Mouse (Mus musculus): ENCODE results near the gene Zbtb21. TPM values are rescaled to one million over a fixed set of nuclear protein-coding genes. Genes with fewer than 3 reads are reported as not detected.

Zbtb21 gene
- polyA plus RNA-seq, 1 experiment from 2014 or later = 12.4 TPM

GRCm38 (mm10) chr16:97935815-97936214 is 26.6 kb downstream of the Zbtb21 start:
- Histone ChIP-seq H3K36me3 (no peaks in the 10 kb centered on the region), H3K4me3 (replicated peaks) (no peak overlapping the region), H3K4me1 (replicated peaks) (no peaks in the 10 kb centered on the region), H3K4me2 (replicated peaks) (no peak overlapping the region), H3K27me3 (replicated peaks) (no peaks in the 10 kb centered on the region), H3K9ac (no peak overlapping the region), H3K27ac (no peak overlapping the region), H3K9me3 (no peaks in the 10 kb centered on the region)
- 90% methylated on average over 3 of the region's 3 CpGs for WGBS
- no peak for ATAC-seq

GRCm38 (mm10) chr16:97930231-97930630 is 32.2 kb downstream of the Zbtb21 start:
- Histone ChIP-seq H3K9ac (no peak overlapping the region), H3K9me3 (no peaks in the 10 kb centered on the region), H3K4me3 (replicated peaks) (no peak overlapping the region), H3K36me3 (no peaks in the 10 kb centered on the region), H3K27me3 (replicated peaks) (no peaks in the 10 kb centered on the region), H3K4me1 (replicated peaks) (no peaks in the 10 kb centered on the region), H3K4me2 (replicated peaks) (no peak overlapping the region), H3K27ac (no peak overlapping the region)
- ATAC-seq = no peak

GRCm38 (mm10) chr16:97929520-97929919 is 32.9 kb downstream of the Zbtb21 start:
- Histone ChIP-seq H3K27ac (no peak overlapping the region), H3K4me1 (replicated peaks) (no peaks in the 10 kb centered on the region), H3K9ac (no peak overlapping the region), H3K4me2 (replicated peaks) (no peak overlapping the region), H3K9me3 (no peaks in the 10 kb centered on the region), H3K4me3 (replicated peaks) (no peak overlapping the region), H3K36me3 (no peaks in the 10 kb centered on the region), H3K27me3 (replicated peaks) (no peaks in the 10 kb centered on the region)
- 53% methylated on average over 1 of the region's 1 CpGs for WGBS
- ATAC-seq = no peak

- Histone ChIP-seq H3K9me3 (no peaks in the 10 kb centered on the region), H3K27ac (no peak overlapping the region), H3K9ac (no peak overlapping the region), H3K27me3 (replicated peaks) (no peaks in the 10 kb centered on the region), H3K4me1 (replicated peaks) (no peaks in the 10 kb centered on the region; the same call in 1 of the 2 replicates), H3K4me2 (replicated peaks) (no peak overlapping the region), H3K36me3 (no peaks in the 10 kb centered on the region), H3K4me3 (replicated peaks) (no peak overlapping the region)
- 87% methylated on average over 3 of the region's 3 CpGs for WGBS
- ATAC-seq = no peak
These were observed 35.0 kb downstream of the Zbtb21 start for GRCm38 (mm10) chr16:97927331-97927938.

GRCm38 (mm10) chr16:97926381-97926780 is 36.0 kb downstream of the Zbtb21 start:
- Histone ChIP-seq H3K27ac (no peak overlapping the region), H3K9me3 (no peaks in the 10 kb centered on the region), H3K27me3 (replicated peaks) (no peaks in the 10 kb centered on the region), H3K4me1 (replicated peaks) (peaks cover 2% of the 10 kb centered on the region), H3K36me3 (no peaks in the 10 kb centered on the region), H3K4me2 (replicated peaks) (no peak overlapping the region), H3K9ac (no peak overlapping the region), H3K4me3 (replicated peaks) (no peak overlapping the region)
- ATAC-seq = no peak
- 84% methylated on average over 9 of the region's 9 CpGs for WGBS

GRCm38 (mm10) chr16:97925760-97926159 is 36.7 kb downstream of the Zbtb21 start:
- Histone ChIP-seq H3K9ac (no peak overlapping the region), H3K4me3 (replicated peaks) (no peak overlapping the region), H3K4me1 (replicated peaks) (peaks cover 7% of the 10 kb centered on the region), H3K4me2 (replicated peaks) (no peak overlapping the region), H3K27ac (no peak overlapping the region), H3K9me3 (no peaks in the 10 kb centered on the region), H3K27me3 (replicated peaks) (no peaks in the 10 kb centered on the region), H3K36me3 (no peaks in the 10 kb centered on the region)
- 64% methylated on average over 2 of the region's 2 CpGs for WGBS
- ATAC-seq = no peak

GRCm38 (mm10) chr16:97923700-97924099 is 38.7 kb downstream of the Zbtb21 start:
- H3K36me3 ChIP-seq = no peaks in the 10 kb centered on the region
- H3K4me3 ChIP-seq (replicated peaks) = no peak overlapping the region
- no peak overlapping the region for H3K27ac ChIP-seq
- peaks cover 7% of the 10 kb centered on the region for H3K4me1 ChIP-seq (replicated peaks)
- H3K4me2 ChIP-seq (replicated peaks) = no peak overlapping the region
- no peaks in the 10 kb centered on the region for H3K27me3 ChIP-seq (replicated peaks)
- H3K9ac ChIP-seq = no peak overlapping the region
- ATAC-seq = no peak
- WGBS = 48% methylated on average over 1 of the region's 1 CpGs
- H3K9me3 ChIP-seq = no peaks in the 10 kb centered on the region

GRCm38 (mm10) chr16:97922779-97923126 is 39.7 kb downstream of the Zbtb21 start:
- H3K27ac ChIP-seq = peak overlapping the region; percentile 87; the same call in 1 of the 2 replicates
- H3K4me3 ChIP-seq (replicated peaks) = peak overlapping the region; percentile 92
- H3K9me3 ChIP-seq = no peaks in the 10 kb centered on the region
- peak overlapping the region; percentile 92 for H3K9ac ChIP-seq
- peak overlapping the region; percentile 92 for H3K4me2 ChIP-seq (replicated peaks)
- H3K36me3 ChIP-seq = no peaks in the 10 kb centered on the region
- peaks cover 7% of the 10 kb centered on the region for H3K4me1 ChIP-seq (replicated peaks)
- under 1% methylated on average over 9 of the region's 9 CpGs for WGBS
- H3K27me3 ChIP-seq (replicated peaks) = no peaks in the 10 kb centered on the region
- ATAC-seq = peak; percentile 61

- under 1% methylated on average over 75 of the region's 75 CpGs for WGBS
- peak overlapping the region; percentile 87 for H3K27ac ChIP-seq
These were observed 40.3 kb downstream of the Zbtb21 start for GRCm38 (mm10) chr16:97921961-97922778.

GRCm38 (mm10) chr16:97920621-97921020 is 41.8 kb downstream of the Zbtb21 start:
- WGBS = 89% methylated on average over 1 of the region's 1 CpGs
- no peak for ATAC-seq
- no peaks in the 10 kb centered on the region for H3K9me3 ChIP-seq
- no peak overlapping the region for H3K27ac ChIP-seq
- no peaks in the 10 kb centered on the region for H3K27me3 ChIP-seq (replicated peaks)
- H3K9ac ChIP-seq = no peak overlapping the region
- H3K36me3 ChIP-seq = no peaks in the 10 kb centered on the region
- H3K4me1 ChIP-seq (replicated peaks) = peaks cover 7% of the 10 kb centered on the region
- no peak overlapping the region for H3K4me2 ChIP-seq (replicated peaks)
- H3K4me3 ChIP-seq (replicated peaks) = no peak overlapping the region

More at GRCm38 (mm10) chr16:97921961-97922778, 40.3 kb downstream of the Zbtb21 start:
- H3K9ac ChIP-seq = peak overlapping the region; percentile 92
- peak overlapping the region; percentile 92 for H3K4me3 ChIP-seq (replicated peaks)
- no peaks in the 10 kb centered on the region for H3K9me3 ChIP-seq
- H3K36me3 ChIP-seq = no peaks in the 10 kb centered on the region
- peak; percentile 98 for ATAC-seq
- peaks cover 7% of the 10 kb centered on the region for H3K4me1 ChIP-seq (replicated peaks)
- H3K4me2 ChIP-seq (replicated peaks) = peak overlapping the region; percentile 92
- H3K27me3 ChIP-seq (replicated peaks) = no peaks in the 10 kb centered on the region

- no peak for ATAC-seq
- Histone ChIP-seq H3K9me3 (no peaks in the 10 kb centered on the region), H3K4me2 (replicated peaks) (no peak overlapping the region), H3K9ac (no peak overlapping the region), H3K4me1 (replicated peaks) (peaks cover 7% of the 10 kb centered on the region), H3K27ac (no peak overlapping the region), H3K27me3 (replicated peaks) (no peaks in the 10 kb centered on the region), H3K36me3 (no peaks in the 10 kb centered on the region), H3K4me3 (replicated peaks) (no peak overlapping the region)
- whole genome bisulfite sequencing = 43% methylated on average over 2 of the region's 2 CpGs
These were observed 42.6 kb downstream of the Zbtb21 start for GRCm38 (mm10) chr16:97919793-97920192.

- H3K36me3 ChIP-seq = no peaks in the 10 kb centered on the region
- H3K9ac ChIP-seq = no peak overlapping the region
- H3K27me3 ChIP-seq (replicated peaks) = no peaks in the 10 kb centered on the region
- H3K4me3 ChIP-seq (replicated peaks) = no peak overlapping the region
- H3K4me2 ChIP-seq (replicated peaks) = no peak overlapping the region
- peak overlapping the region; percentile 6; the same call in 1 of the 2 replicates for H3K27ac ChIP-seq
- no peaks in the 10 kb centered on the region for H3K9me3 ChIP-seq
- H3K4me1 ChIP-seq (replicated peaks) = no peaks in the 10 kb centered on the region
- peak; percentile 75; the same call in 1 of the 2 replicates for ATAC-seq
These were observed 49.5 kb downstream of the Zbtb21 start for GRCm38 (mm10) chr16:97912873-97913272.

GRCm38 (mm10) chr16:97909356-97909755 is 53.1 kb downstream of the Zbtb21 start:
- Histone ChIP-seq H3K27ac (no peak overlapping the region), H3K9ac (no peak overlapping the region), H3K36me3 (no peaks in the 10 kb centered on the region), H3K4me3 (replicated peaks) (no peak overlapping the region), H3K4me2 (replicated peaks) (no peak overlapping the region), H3K9me3 (no peaks in the 10 kb centered on the region), H3K27me3 (replicated peaks) (no peaks in the 10 kb centered on the region), H3K4me1 (replicated peaks) (no peaks in the 10 kb centered on the region)
- 95% methylated on average over 1 of the region's 1 CpGs for WGBS
- no peak for ATAC-seq

Measured in intestine, embryonic 15.5 days (tissue).